Mouse (Mus musculus) stomach, postnatal 0 days (tissue): Measurements from ENCODE around the gene A530032D15Rik. TPM values are rescaled to one million over a fixed set of nuclear protein-coding genes. Genes with fewer than 3 reads are reported as not detected.
"Not testable (repeated sequence)": the region's sequence is repeated elsewhere in the genome, so short reads cannot be mapped to it uniquely, and the experiment has no call there.

Experiments used
- ATAC-seq: fragments of 200-750 bp; cut with Nextera tagmentation; 2 replicates; pipeline ENCODE4 v1.8.0; 2017; ENCODE audit not compliant: low FRiP score, low TSS enrichment
- DNase-seq: peaks from one replicate; pipeline ENCODE4 v3.0.0-alpha.2; 2016; ENCODE audit warnings: low spot score
- H3K27ac ChIP-seq: fragments of 300-500 bp; sonication (generic); replicated peaks from 2 replicates; pipeline ENCODE4 v1.5.1; 2014; ENCODE audit warnings: mild to moderate bottlenecking, control low read depth
- H3K27me3 ChIP-seq: fragments of 300-500 bp; sonication (generic); 2 replicates; pipeline ENCODE4 v1.6.1; 2014; ENCODE audit warnings: low read length; ENCODE audit not compliant: control insufficient read depth, insufficient read depth
- H3K36me3 ChIP-seq: fragments of 300-500 bp; sonication (generic); 2 replicates; pipeline ENCODE4 v1.6.1; 2014; ENCODE audit warnings: low read length, mixed read lengths; ENCODE audit not compliant: control insufficient read depth, insufficient read depth
- H3K4me1 ChIP-seq: fragments of 300-500 bp; sonication (generic); replicated peaks from 2 replicates; pipeline ENCODE4 v1.6.1; 2014; ENCODE audit warnings: antibody characterized with exemption; ENCODE audit not compliant: control insufficient read depth, insufficient read depth
- H3K4me2 ChIP-seq: fragments of 300-500 bp; sonication (generic); replicated peaks from 2 replicates; pipeline ENCODE4 v1.6.1; 2014; ENCODE audit warnings: low read depth, mild to moderate bottlenecking, control low read depth, moderate library complexity
- H3K4me3 ChIP-seq: fragments of 300-500 bp; sonication (generic); 2 replicates; pipeline ENCODE4 v1.5.1; 2014; ENCODE audit warnings: low read depth, low read length, control low read depth
- H3K9ac ChIP-seq: fragments of 300-500 bp; sonication (generic); 2 replicates; pipeline ENCODE4 v1.6.1; 2014; ENCODE audit warnings: mild to moderate bottlenecking, low read length, control low read depth, mixed read lengths
- H3K9me3 ChIP-seq: fragments of 300-500 bp; sonication (generic); 2 replicates; pipeline ENCODE4 v1.6.1; 2016; ENCODE audit warnings: low read length; ENCODE audit not compliant: control insufficient read depth
- WGBS: fragments of 180-500 bp; shearing (Covaris S2); extraction: QIAGEN DNeasy Blood & Tissue Kit; methylation state at CpG from one replicate; pipeline ENCODE4 v1.1.7; 2014; 5-methylcytosine and 5-hydroxymethylcytosine counted together
- polyA plus RNA-seq: library from polyadenylated mRNA; unstranded; fragments of >200 nt; fragmentation: Nextera tagmentation; extraction: Ambion mirVana; gene quantifications from 2 replicates; pipeline ENCODE4 v1.2.1, GENCODE M21; 2015

A530032D15Rik gene
- polyA plus RNA-seq, result not detected in 2 replicates

- H3K36me3 ChIP-seq, H3K27ac ChIP-seq, ATAC-seq, H3K9me3 ChIP-seq, H3K27me3 ChIP-seq, DNase-seq, H3K4me1 ChIP-seq, H3K4me3 ChIP-seq, H3K4me2 ChIP-seq, H3K9ac ChIP-seq: not testable (repeated sequence)
- no CpG with 5 or more reads among the region's 7 CpGs for WGBS
Observed at GRCm38 (mm10) chr1:85109753-85110152, at the start of gene A530032D15Rik. A530032D15Rik (minus strand) TSS chr1:85109853.

GRCm38 (mm10) chr1:85155151-85155550, 45.5 kb upstream of the A530032D15Rik start:
- H3K4me1 ChIP-seq, H3K9me3 ChIP-seq, H3K4me3 ChIP-seq, H3K4me2 ChIP-seq, H3K27me3 ChIP-seq, H3K27ac ChIP-seq, H3K36me3 ChIP-seq, ATAC-seq, DNase-seq, H3K9ac ChIP-seq: not testable (repeated sequence)
- 77% methylated on average over 4 of the region's 5 CpGs for WGBS

- H3K9me3 ChIP-seq, H3K4me2 ChIP-seq, H3K4me1 ChIP-seq, ATAC-seq, H3K36me3 ChIP-seq, DNase-seq, H3K27me3 ChIP-seq, H3K27ac ChIP-seq, H3K9ac ChIP-seq, H3K4me3 ChIP-seq: not testable (repeated sequence)
- whole genome bisulfite sequencing, result 90% methylated on average over 18 of the region's 22 CpGs
Observed at GRCm38 (mm10) chr1:85133671-85134070, 24.0 kb upstream of the A530032D15Rik start.

- not testable (repeated sequence) for H3K27ac ChIP-seq, H3K4me3 ChIP-seq, H3K4me2 ChIP-seq, H3K4me1 ChIP-seq, ATAC-seq, H3K27me3 ChIP-seq, DNase-seq, H3K9me3 ChIP-seq, H3K36me3 ChIP-seq, H3K9ac ChIP-seq
- WGBS, result 84% methylated on average over 4 of the region's 4 CpGs
Observed at GRCm38 (mm10) chr1:85121841-85122240, 12.2 kb upstream of the A530032D15Rik start.

GRCm38 (mm10) chr1:85118341-85118740, 8.7 kb upstream of the A530032D15Rik start:
- H3K4me1 ChIP-seq, H3K4me2 ChIP-seq, DNase-seq, H3K9ac ChIP-seq, H3K27me3 ChIP-seq, ATAC-seq, H3K27ac ChIP-seq, H3K9me3 ChIP-seq, H3K36me3 ChIP-seq, H3K4me3 ChIP-seq: not testable (repeated sequence)
- WGBS, result 65% methylated on average over 5 of the region's 6 CpGs

- DNase-seq, H3K9ac ChIP-seq, ATAC-seq, H3K27ac ChIP-seq, H3K4me3 ChIP-seq, H3K27me3 ChIP-seq, H3K4me2 ChIP-seq, H3K4me1 ChIP-seq, H3K36me3 ChIP-seq, H3K9me3 ChIP-seq: not testable (repeated sequence)
- WGBS, result 64% methylated on average over 4 of the region's 6 CpGs
Observed at GRCm38 (mm10) chr1:85117537-85117936, 7.9 kb upstream of the A530032D15Rik start.
